Mouse (Mus musculus) kidney, adult 9 months (tissue): ENCODE results near the gene Txlng.
A peak's percentile ranks its signal among the peaks of the same experiment; 100 is the strongest.
"Not testable (repeated sequence)": the region's sequence is repeated elsewhere in the genome, so short reads cannot be mapped to it uniquely, and the experiment has no call there.

Source experiments
- DNase-seq: peaks from one replicate; pipeline ENCODE4 v3.0.0; 2022

Txlng gene

GRCm38 (mm10) chrX:162829203-162829708 lies at the start of gene Txlng:
Gene Txlng, minus strand, starts transcription at chrX:162829454.
- peak; percentile 98 for DNase-seq

GRCm38 (mm10) chrX:162878236-162878635 lies 49.0 kb upstream of the Txlng start:
- DNase-seq = no peak

GRCm38 (mm10) chrX:162873761-162874160 lies 44.5 kb upstream of the Txlng start:
- no peak for DNase-seq

GRCm38 (mm10) chrX:162871734-162872517 lies 42.7 kb upstream of the Txlng start:
- no peak for DNase-seq

GRCm38 (mm10) chrX:162868294-162868965 lies 39.2 kb upstream of the Txlng start:
- DNase-seq = no peak

- no peak for DNase-seq
Measured at GRCm38 (mm10) chrX:162848682-162849081, 19.4 kb upstream of the Txlng start.

- no peak for DNase-seq
Measured at GRCm38 (mm10) chrX:162845531-162845930, 16.3 kb upstream of the Txlng start.

- DNase-seq = peak; percentile 34
Measured at GRCm38 (mm10) chrX:162844447-162845100, 15.3 kb upstream of the Txlng start.

- no peak for DNase-seq
Measured at GRCm38 (mm10) chrX:162832101-162832500, 2.8 kb upstream of the Txlng start.

- no peak for DNase-seq
Measured at GRCm38 (mm10) chrX:162831542-162831941, 2.3 kb upstream of the Txlng start.

- DNase-seq = no peak
Measured at GRCm38 (mm10) chrX:162831036-162831435, 1.8 kb upstream of the Txlng start.

GRCm38 (mm10) chrX:162830313-162830712 lies 1.1 kb upstream of the Txlng start:
- not testable (repeated sequence) for DNase-seq

GRCm38 (mm10) chrX:162829741-162830140 lies 487 bp upstream of the Txlng start:
- peak; percentile 81 for DNase-seq

- DNase-seq = no peak
Measured at GRCm38 (mm10) chrX:162828783-162829182, 471 bp downstream of the Txlng start.

- DNase-seq = no peak
Measured at GRCm38 (mm10) chrX:162828016-162828415, 1.2 kb downstream of the Txlng start.

GRCm38 (mm10) chrX:162800371-162800770 lies 28.9 kb downstream of the Txlng start:
- peak; percentile 42 for DNase-seq

GRCm38 (mm10) chrX:162791392-162791791 lies 37.9 kb downstream of the Txlng start:
- DNase-seq = not testable (repeated sequence)

- DNase-seq = no peak
Measured at GRCm38 (mm10) chrX:162788372-162788771, 40.9 kb downstream of the Txlng start.

GRCm38 (mm10) chrX:162770726-162771125 lies 58.5 kb downstream of the Txlng start:
- no peak for DNase-seq

- DNase-seq = peak; percentile 15
Measured at GRCm38 (mm10) chrX:162761716-162762395, 67.4 kb downstream of the Txlng start.

GRCm38 (mm10) chrX:162760958-162761515 lies 68.2 kb downstream of the Txlng start:
- DNase-seq = peak; percentile 9

- peak; percentile 91 for DNase-seq
Measured at GRCm38 (mm10) chrX:162760115-162760942, 68.9 kb downstream of the Txlng start, which contains the start of gene Rbbp7. Gene Rbbp7, plus strand, starts transcription at chrX:162760402.
